Mouse (Mus musculus): ENCODE results near the gene Actl7a. TPM values are rescaled to one million over a fixed set of nuclear protein-coding genes. Genes with fewer than 3 reads are reported as not detected.

The Actl7a gene
- not detected in 2 replicates for polyA plus RNA-seq (2015; fragmentation: Nextera tagmentation; extraction: Ambion mirVana)

DNA sequence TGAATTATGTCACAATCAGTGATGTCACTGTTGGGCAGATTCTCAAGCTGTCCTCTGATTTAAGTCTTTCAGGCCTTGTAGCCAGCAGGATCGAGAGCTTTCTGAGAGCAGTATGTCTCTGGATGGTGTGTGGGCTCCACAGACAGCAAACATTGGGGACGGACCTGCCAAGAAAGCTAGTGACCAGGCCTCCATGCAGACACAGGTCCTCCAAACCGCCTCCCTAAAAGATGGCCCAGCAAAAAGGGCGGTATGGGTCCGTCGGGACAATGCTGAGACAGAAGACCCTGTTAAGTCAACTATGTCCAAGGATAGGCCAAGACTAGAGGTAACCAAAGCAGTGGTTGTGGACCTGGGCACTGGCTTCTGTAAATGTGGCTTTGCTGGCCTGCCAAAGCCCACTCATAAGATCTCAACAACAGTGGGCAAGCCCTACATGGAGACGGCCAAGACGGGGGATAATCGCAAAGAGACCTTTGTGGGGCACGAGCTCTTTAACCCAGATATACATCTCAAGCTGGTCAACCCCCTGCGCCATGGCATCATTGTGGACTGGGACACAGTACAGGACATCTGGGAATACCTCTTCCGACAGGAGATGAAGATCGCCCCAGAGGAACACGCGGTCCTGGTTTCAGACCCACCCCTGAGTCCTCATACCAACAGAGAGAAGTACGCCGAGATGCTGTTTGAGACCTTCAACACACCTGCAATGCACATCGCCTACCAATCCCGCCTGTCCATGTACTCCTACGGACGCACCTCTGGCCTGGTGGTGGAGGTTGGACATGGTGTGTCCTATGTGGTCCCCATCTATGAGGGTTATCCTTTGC lies at the start of gene Actl7a:
Gene Actl7a, plus strand, starts transcription at position 51 of the 833 bp plus-strand sequence.

DNA sequence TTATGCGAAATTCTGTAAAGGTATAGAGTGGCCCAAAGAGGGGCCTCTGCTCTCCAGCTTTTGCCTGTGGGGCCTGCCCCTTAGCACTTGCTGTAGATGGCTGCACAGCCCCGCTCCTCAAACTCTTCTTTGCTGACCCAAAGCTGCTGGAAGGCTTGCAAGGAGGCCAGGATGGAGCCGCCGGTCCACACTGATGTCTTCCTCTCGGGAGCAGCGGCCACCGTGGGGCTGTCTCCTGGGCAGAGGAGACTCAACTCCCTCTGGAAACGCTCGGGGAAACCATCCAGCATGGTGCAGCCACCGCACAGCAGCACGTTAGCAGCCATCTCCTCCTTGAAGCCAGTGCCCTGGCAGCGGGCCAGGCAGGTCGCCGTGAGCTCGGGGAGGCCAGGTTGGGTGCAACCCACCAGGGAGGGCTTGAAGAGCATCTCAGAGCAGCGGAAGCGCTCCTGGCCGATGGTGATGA lies 3.2 kb upstream of the Actl7a start, which contains the start of gene Gm26657:
Gene Gm26657, plus strand, starts transcription at position 51 of the 466 bp plus-strand sequence.

DNA sequence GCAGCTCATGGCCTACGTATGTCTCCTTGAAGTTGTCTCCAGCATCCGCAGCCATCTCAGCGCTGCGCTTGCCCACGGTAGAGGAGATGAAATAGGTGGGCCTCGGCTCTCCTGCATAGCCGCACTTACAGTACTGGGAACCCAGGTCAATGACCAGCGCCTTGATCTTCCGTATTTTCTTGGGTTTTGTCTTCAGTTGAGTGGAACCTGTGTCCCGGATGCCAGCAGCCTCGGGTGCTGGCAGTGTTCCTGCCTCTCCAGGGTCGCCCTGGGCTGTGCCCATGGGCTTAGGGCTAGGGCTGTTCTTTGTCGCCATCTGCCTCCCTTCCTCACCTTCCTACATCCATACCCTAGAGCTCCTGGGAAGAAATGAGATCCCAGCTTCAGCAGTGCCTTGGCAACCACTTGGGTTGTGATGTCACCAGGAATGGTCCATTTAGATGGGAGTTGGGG lies 2.1 kb upstream of the Actl7a start, which contains the start of gene Actl7b:
Gene Actl7b, minus strand, starts transcription at position 403 of the 453 bp plus-strand sequence.

Other genes starting within 250 kb of the Actl7a start
- gene Gm26657, start 3.3 kb upstream of the Actl7a start, polyA plus RNA-seq (2015; fragmentation: Nextera tagmentation; extraction: Ambion mirVana) = not detected in 2 replicates
- not detected in 2 replicates for gene Actl7b, start 2.0 kb upstream of the Actl7a start, polyA plus RNA-seq (2015; fragmentation: Nextera tagmentation; extraction: Ambion mirVana)
- gene Elp1, start 58.9 kb downstream of the Actl7a start, polyA plus RNA-seq (2015; fragmentation: Nextera tagmentation; extraction: Ambion mirVana) = 12.6 and 13.7 TPM in 2 replicates
- gene Fam206a, start 58.9 kb downstream of the Actl7a start, polyA plus RNA-seq (2015; fragmentation: Nextera tagmentation; extraction: Ambion mirVana) = 6.3 and 6.9 TPM in 2 replicates
- 22.8 and 29.1 TPM in 2 replicates for gene Ctnnal1, start 121.8 kb downstream of the Actl7a start, polyA plus RNA-seq (2015; fragmentation: Nextera tagmentation; extraction: Ambion mirVana)
- gene Tmem245, start 204.0 kb downstream of the Actl7a start, polyA plus RNA-seq (2015; fragmentation: Nextera tagmentation; extraction: Ambion mirVana) = 12.8 and 16.3 TPM in 2 replicates
- 0.10 and 0.20 TPM in 2 replicates for gene Frrs1l, start 247.0 kb downstream of the Actl7a start, polyA plus RNA-seq (2015; fragmentation: Nextera tagmentation; extraction: Ambion mirVana)